Mouse (Mus musculus) neural tube, embryonic 11.5 days (tissue): Measurements from ENCODE around the gene Narf. TPM values are rescaled to one million over a fixed set of nuclear protein-coding genes. Genes with fewer than 3 reads are reported as not detected.

Experiments used
- ATAC-seq: fragments of 200-750 bp; cut with Nextera tagmentation; 2 replicates; pipeline ENCODE4 v1.8.0; 2017; ENCODE audit warnings: moderate number of reproducible peaks, mild to moderate bottlenecking, moderate TSS enrichment, moderate library complexity; ENCODE audit not compliant: insufficient read depth, low FRiP score, low TSS enrichment
- DNase-seq: peaks from one replicate; pipeline ENCODE4 v3.0.0-alpha.2; 2015; ENCODE audit warnings: low spot score
- H3K27ac ChIP-seq: fragments of 300-500 bp; sonication (generic); 2 replicates; pipeline ENCODE4 v1.5.1; 2014; ENCODE audit warnings: low read depth, mild to moderate bottlenecking, low read length
- H3K27me3 ChIP-seq: fragments of 300-500 bp; sonication (generic); 2 replicates; pipeline ENCODE4 v1.6.1; 2014; ENCODE audit warnings: mild to moderate bottlenecking, low read length, mixed read lengths; ENCODE audit not compliant: control insufficient read depth, insufficient read depth
- H3K36me3 ChIP-seq: fragments of 300-500 bp; sonication (generic); 2 replicates; pipeline ENCODE4 v1.6.1; 2014; ENCODE audit warnings: mild to moderate bottlenecking, low read length, moderate library complexity, mixed read lengths; ENCODE audit not compliant: control insufficient read depth, insufficient read depth
- H3K4me1 ChIP-seq: fragments of 300-500 bp; sonication (generic); 2 replicates; pipeline ENCODE4 v1.6.1; 2014; ENCODE audit warnings: low read length, mixed read lengths; ENCODE audit not compliant: control insufficient read depth, insufficient read depth
- H3K4me2 ChIP-seq: fragments of 300-500 bp; sonication (generic); 2 replicates; pipeline ENCODE4 v1.6.1; 2014; ENCODE audit warnings: low read depth, mild to moderate bottlenecking, moderate library complexity
- H3K4me3 ChIP-seq: fragments of 300-500 bp; sonication (generic); 2 replicates; pipeline ENCODE4 v1.5.1; 2014; ENCODE audit warnings: low read depth, low read length
- H3K9ac ChIP-seq: fragments of 300-500 bp; sonication (generic); 2 replicates; pipeline ENCODE4 v1.6.1; 2014; ENCODE audit warnings: mild to moderate bottlenecking, low read length
- H3K9me3 ChIP-seq: fragments of 300-500 bp; sonication (generic); 2 replicates; pipeline ENCODE4 v1.6.1; 2016; ENCODE audit warnings: low read length; ENCODE audit not compliant: control insufficient read depth
- WGBS: fragments of 180-500 bp; shearing (Covaris S2); extraction: QIAGEN DNeasy Blood & Tissue Kit; methylation state at CpG from one replicate; pipeline ENCODE4 v1.1.7; 2014; 5-methylcytosine and 5-hydroxymethylcytosine counted together
- polyA plus RNA-seq: library from polyadenylated mRNA; unstranded; fragments of >200 nt; fragmentation: Nextera tagmentation; extraction: Ambion mirVana; gene quantifications from 2 replicates; pipeline ENCODE4 v1.2.1, GENCODE M21; 2014

Narf gene
- polyA plus RNA-seq, 1 experiment from 2014 or later, result 87.0 TPM

GRCm38 (mm10) chr11:121260211-121260906 lies 23.3 kb downstream of the Narf start:
- Histone ChIP-seq H3K9me3 (no peaks in the 10 kb centered on the region), H3K4me3 (peak overlapping the region; percentile 98), H3K36me3 (no peaks in the 10 kb centered on the region; the same call in 1 of the 2 replicates), H3K9ac (peak overlapping the region; percentile 97), H3K4me1 (peaks cover 8% of the 10 kb centered on the region; the same call in 1 of the 2 replicates), H3K27ac (peak overlapping the region; percentile 83), H3K4me2 (peak overlapping the region; percentile 87), H3K27me3 (no peaks in the 10 kb centered on the region)
- peak; percentile 29 for DNase-seq
- ATAC-seq, result 0 out of 2 replicates have a peak, but pooled peaks have one; percentile 5
- WGBS, result under 1% methylated on average over 47 of the region's 60 CpGs

- DNase-seq (no peak), ATAC-seq (no peak)
- Histone ChIP-seq H3K27me3 (no peaks in the 10 kb centered on the region), H3K4me3 (peak overlapping the region; percentile 98), H3K9ac (peak overlapping the region; percentile 97), H3K4me2 (peak overlapping the region; percentile 87), H3K36me3 (no peaks in the 10 kb centered on the region; the same call in 1 of the 2 replicates), H3K4me1 (peaks cover 8% of the 10 kb centered on the region; the same call in 1 of the 2 replicates), H3K27ac (no peak overlapping the region), H3K9me3 (no peaks in the 10 kb centered on the region)
- WGBS, result 61% methylated on average over 2 of the region's 2 CpGs
Measured at GRCm38 (mm10) chr11:121261074-121261473, 24.0 kb downstream of the Narf start.

- no peaks in the 10 kb centered on the region for H3K9me3 ChIP-seq
- DNase-seq (no peak), ATAC-seq (no peak)
- WGBS, result 89% methylated on average over 8 of the region's 8 CpGs
- no peak overlapping the region for H3K27ac ChIP-seq
- H3K4me2 ChIP-seq, result no peak overlapping the region
- H3K36me3 ChIP-seq, result no peaks in the 10 kb centered on the region
- no peak overlapping the region for H3K4me3 ChIP-seq
- H3K9ac ChIP-seq, result no peak overlapping the region
- no peaks in the 10 kb centered on the region for H3K27me3 ChIP-seq
- H3K4me1 ChIP-seq, result no peaks in the 10 kb centered on the region
Measured at GRCm38 (mm10) chr11:121277516-121277915, 40.5 kb downstream of the Narf start.

- Histone ChIP-seq H3K36me3 (no peaks in the 10 kb centered on the region), H3K4me3 (no peak overlapping the region), H3K9me3 (no peaks in the 10 kb centered on the region), H3K27me3 (no peaks in the 10 kb centered on the region), H3K27ac (no peak overlapping the region), H3K4me2 (no peak overlapping the region), H3K4me1 (no peaks in the 10 kb centered on the region), H3K9ac (no peak overlapping the region)
- DNase-seq (no peak), ATAC-seq (no peak)
- WGBS, result 90% methylated on average over 3 of the region's 3 CpGs
Measured at GRCm38 (mm10) chr11:121278011-121278410, 41.0 kb downstream of the Narf start.

- Histone ChIP-seq H3K4me1 (no peaks in the 10 kb centered on the region), H3K27ac (no peak overlapping the region), H3K9ac (no peak overlapping the region), H3K4me3 (no peak overlapping the region), H3K36me3 (peaks cover 5% of the 10 kb centered on the region; the same call in 1 of the 2 replicates), H3K27me3 (no peaks in the 10 kb centered on the region), H3K9me3 (no peaks in the 10 kb centered on the region), H3K4me2 (no peak overlapping the region)
- 84% methylated on average over 6 of the region's 6 CpGs for WGBS
- ATAC-seq (no peak), DNase-seq (no peak)
Measured at GRCm38 (mm10) chr11:121282911-121283310, 45.9 kb downstream of the Narf start.

- no peak overlapping the region for H3K4me2 ChIP-seq
- H3K27me3 ChIP-seq, result no peaks in the 10 kb centered on the region
- DNase-seq (no peak), ATAC-seq (no peak)
- no peak overlapping the region for H3K9ac ChIP-seq
- 97% methylated on average over 3 of the region's 3 CpGs for WGBS
- no peaks in the 10 kb centered on the region for H3K4me1 ChIP-seq
- peaks cover 9% of the 10 kb centered on the region; the same call in 1 of the 2 replicates for H3K36me3 ChIP-seq
- no peak overlapping the region for H3K27ac ChIP-seq
- no peaks in the 10 kb centered on the region for H3K9me3 ChIP-seq
- no peak overlapping the region for H3K4me3 ChIP-seq
Measured at GRCm38 (mm10) chr11:121289859-121290258, 52.8 kb downstream of the Narf start.

GRCm38 (mm10) chr11:121294771-121295170 lies 57.7 kb downstream of the Narf start:
- Histone ChIP-seq H3K4me1 (no peaks in the 10 kb centered on the region), H3K4me2 (no peak overlapping the region), H3K27ac (no peak overlapping the region), H3K9me3 (no peaks in the 10 kb centered on the region), H3K27me3 (no peaks in the 10 kb centered on the region), H3K9ac (no peak overlapping the region), H3K4me3 (no peak overlapping the region), H3K36me3 (peaks cover 14% of the 10 kb centered on the region)
- 97% methylated on average over 5 of the region's 5 CpGs for WGBS
- ATAC-seq, result no peak
- no peak for DNase-seq

GRCm38 (mm10) chr11:121298493-121298892 lies 61.4 kb downstream of the Narf start:
- Histone ChIP-seq H3K4me3 (no peak overlapping the region), H3K9ac (no peak overlapping the region), H3K27ac (no peak overlapping the region), H3K9me3 (no peaks in the 10 kb centered on the region), H3K27me3 (no peaks in the 10 kb centered on the region), H3K36me3 (peaks cover 21% of the 10 kb centered on the region), H3K4me2 (no peak overlapping the region), H3K4me1 (no peaks in the 10 kb centered on the region)
- WGBS, result 89% methylated on average over 8 of the region's 8 CpGs
- DNase-seq, result no peak
- no peak for ATAC-seq

- H3K27me3 ChIP-seq, result no peaks in the 10 kb centered on the region
- DNase-seq (no peak), ATAC-seq (no peak)
- H3K9me3 ChIP-seq, result no peaks in the 10 kb centered on the region
- 90% methylated on average over 9 of the region's 9 CpGs for WGBS
- H3K27ac ChIP-seq, result no peak overlapping the region
- H3K36me3 ChIP-seq, result peaks cover 23% of the 10 kb centered on the region
- H3K9ac ChIP-seq, result no peak overlapping the region
- H3K4me2 ChIP-seq, result no peak overlapping the region
- no peak overlapping the region for H3K4me3 ChIP-seq
- H3K4me1 ChIP-seq, result no peaks in the 10 kb centered on the region
Measured at GRCm38 (mm10) chr11:121300265-121300664, 63.2 kb downstream of the Narf start.
